Mouse (Mus musculus): ENCODE measurements around the gene Tasp1.
"Not testable (repeated sequence)": the region's sequence is repeated elsewhere in the genome, so short reads cannot be mapped to it uniquely, and the experiment has no call there.

Tasp1 gene

DNA sequence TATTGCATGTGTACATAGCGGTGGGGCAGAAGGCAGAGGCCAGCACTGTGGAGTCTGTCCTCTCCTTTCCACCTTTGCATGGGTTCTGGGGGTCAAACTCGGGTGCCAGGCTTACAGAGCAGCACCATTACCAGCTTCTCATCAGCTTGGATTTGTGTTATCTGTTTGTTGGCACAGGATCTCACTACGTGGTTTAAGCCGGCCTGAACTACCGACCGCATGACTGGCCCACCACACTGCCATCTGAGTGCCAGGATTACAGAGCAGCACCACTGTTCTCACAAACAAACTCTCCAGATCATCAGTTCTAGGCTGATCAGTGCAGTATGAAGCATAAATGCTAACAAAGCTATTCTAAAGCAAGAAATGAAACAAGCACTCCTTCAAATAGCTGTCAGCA is 8.5 kb downstream of the Tasp1 start:
- no peak for DNase-seq (ENCODE audit: extremely low spot score, low spot score)

DNA sequence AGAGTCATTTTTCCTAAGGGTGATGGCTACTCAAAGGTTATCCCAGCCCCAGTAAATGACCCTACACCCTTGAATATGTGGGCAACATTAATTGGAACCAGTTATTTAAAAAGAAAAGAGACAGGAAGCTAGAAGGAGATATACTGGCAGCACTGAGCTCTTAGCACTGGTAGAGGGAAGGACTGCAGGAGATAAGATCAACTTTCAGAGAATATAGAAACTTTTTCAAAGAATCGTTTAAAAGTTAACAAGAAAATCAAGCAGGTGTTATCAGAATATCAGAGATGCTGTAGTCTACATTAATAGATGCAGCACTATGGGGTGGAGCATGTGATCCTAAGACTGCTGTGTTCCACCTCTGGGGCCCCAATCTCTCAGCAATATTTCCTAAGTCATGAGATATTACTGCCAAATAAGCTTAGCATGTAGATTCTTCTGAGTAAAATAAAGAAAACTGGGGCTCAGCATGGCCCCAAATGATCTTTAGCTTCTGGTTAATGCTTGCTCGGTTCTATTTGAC is 14.9 kb downstream of the Tasp1 start:
- DNase-seq (ENCODE audit: extremely low spot score, low spot score) = no peak

GRCm38 (mm10) chr2:140042522-140043131 is 24.0 kb downstream of the Tasp1 start:
- DNase-seq (ENCODE audit: extremely low spot score, low spot score) = no peak

GRCm38 (mm10) chr2:140042081-140042480 is 24.5 kb downstream of the Tasp1 start:
- DNase-seq (ENCODE audit: extremely low spot score, low spot score) = no peak

GRCm38 (mm10) chr2:140037459-140037858 is 29.1 kb downstream of the Tasp1 start:
- DNase-seq (ENCODE audit: extremely low spot score, low spot score) = no peak

GRCm38 (mm10) chr2:140036854-140037253 is 29.8 kb downstream of the Tasp1 start:
- DNase-seq (ENCODE audit: extremely low spot score, low spot score) = no peak

- no peak for DNase-seq (ENCODE audit: extremely low spot score, low spot score)
Measured at GRCm38 (mm10) chr2:140024937-140025336, 41.7 kb downstream of the Tasp1 start.

- DNase-seq (ENCODE audit: extremely low spot score, low spot score) = no peak
Measured at GRCm38 (mm10) chr2:140007406-140007805, 59.2 kb downstream of the Tasp1 start.

DNA sequence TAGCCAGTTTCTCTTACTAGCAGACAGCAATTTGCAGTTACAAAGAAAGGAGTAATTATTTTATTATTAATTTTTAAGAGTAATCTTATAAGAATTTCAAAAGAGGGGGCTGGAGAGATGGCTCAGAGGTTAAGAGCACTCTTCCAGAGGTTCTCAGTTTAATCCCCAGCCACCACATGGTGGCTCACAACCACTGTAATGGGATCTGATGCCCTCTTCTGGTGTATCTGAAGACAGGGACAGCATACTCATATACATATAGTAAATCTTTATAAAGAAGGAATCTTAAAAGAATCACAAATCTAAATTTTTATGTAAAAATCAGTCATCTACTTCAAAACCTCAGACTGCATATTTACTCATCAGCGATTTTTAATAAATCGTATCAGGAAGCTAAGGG is 68.4 kb downstream of the Tasp1 start:
- DNase-seq (ENCODE audit: extremely low spot score, low spot score) = no peak

- not testable (repeated sequence) for DNase-seq (ENCODE audit: extremely low spot score, low spot score)
Measured at GRCm38 (mm10) chr2:139989907-139990306, 76.7 kb downstream of the Tasp1 start.

GRCm38 (mm10) chr2:139967451-139967850 is 99.2 kb downstream of the Tasp1 start:
- DNase-seq (ENCODE audit: extremely low spot score, low spot score) = no peak

- peak; percentile 44 for DNase-seq (ENCODE audit: extremely low spot score, low spot score)
Measured at GRCm38 (mm10) chr2:139966288-139966687, 100.3 kb downstream of the Tasp1 start.

GRCm38 (mm10) chr2:139948843-139949242 is 117.8 kb downstream of the Tasp1 start:
- DNase-seq (ENCODE audit: extremely low spot score, low spot score) = no peak

GRCm38 (mm10) chr2:139937581-139937980 is 129.0 kb downstream of the Tasp1 start:
- no peak for DNase-seq (ENCODE audit: extremely low spot score, low spot score)

DNA sequence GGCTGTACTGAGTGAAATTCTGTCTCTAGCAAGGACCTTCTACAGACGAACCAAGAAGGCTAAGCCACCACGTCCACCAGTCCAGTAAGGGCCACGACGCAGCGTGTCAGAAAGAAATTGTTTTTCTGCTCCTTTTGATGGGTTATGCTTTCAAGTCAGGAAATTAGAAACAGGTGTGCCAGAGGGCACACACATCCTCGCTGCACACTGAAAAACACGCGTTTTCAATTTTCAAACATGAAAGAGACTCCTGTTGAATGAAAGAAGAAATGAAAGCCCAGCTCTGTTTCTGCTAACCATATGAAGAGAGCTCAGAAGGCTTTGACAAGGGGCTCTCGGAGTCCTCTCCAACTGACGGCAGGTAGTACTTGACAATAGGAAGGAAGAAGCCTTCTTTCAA is 132.0 kb downstream of the Tasp1 start:
- peak; percentile 27 for DNase-seq (ENCODE audit: extremely low spot score, low spot score)

DNA sequence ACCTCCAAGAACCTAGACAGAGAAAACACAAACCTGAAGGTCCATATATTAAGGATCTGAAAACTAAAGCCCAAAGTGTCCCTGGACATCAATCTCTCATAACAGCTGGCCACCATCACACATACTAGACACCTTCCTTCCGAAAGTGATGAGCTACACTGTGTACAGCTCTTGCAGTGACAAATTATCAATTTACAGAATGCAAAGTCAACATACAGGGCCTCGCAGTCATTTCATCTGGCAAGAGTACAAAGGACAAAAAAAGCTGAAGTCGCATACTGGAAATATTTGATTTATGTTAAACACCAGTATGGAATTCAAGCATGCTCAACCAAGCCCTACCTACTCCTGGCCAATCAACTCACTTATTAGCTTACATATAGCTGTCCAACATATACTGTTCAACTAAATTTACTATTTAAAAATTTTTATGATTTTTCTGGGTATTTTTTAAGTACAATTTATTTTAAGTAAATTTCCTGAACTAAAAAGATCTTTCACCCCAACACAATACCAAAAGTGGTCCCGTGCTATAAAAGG is 132.5 kb downstream of the Tasp1 start:
- no peak for DNase-seq (ENCODE audit: extremely low spot score, low spot score)

DNA sequence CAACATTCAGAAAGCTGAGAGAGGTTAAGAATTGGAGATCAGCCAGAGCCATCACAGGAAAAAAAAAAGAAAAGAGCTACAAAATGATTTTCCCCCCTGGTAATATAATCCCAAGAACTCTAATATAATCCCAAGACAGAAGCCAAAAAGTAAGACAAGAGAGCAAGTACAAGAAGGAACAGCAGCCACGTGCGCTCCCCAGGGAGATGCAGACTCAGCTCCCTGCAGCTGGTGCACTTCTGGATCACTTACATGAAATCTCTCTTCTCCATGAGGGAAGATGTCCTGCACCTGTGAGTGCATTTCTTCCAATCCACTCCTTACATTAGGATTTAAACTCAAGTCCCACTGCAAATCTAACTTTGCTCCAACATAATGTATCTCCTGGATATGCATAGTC is 134.4 kb downstream of the Tasp1 start:
- no peak for DNase-seq (ENCODE audit: extremely low spot score, low spot score)

- no peak for DNase-seq (ENCODE audit: extremely low spot score, low spot score)
Measured at GRCm38 (mm10) chr2:139924937-139925336, 141.7 kb downstream of the Tasp1 start.

GRCm38 (mm10) chr2:139921395-139921794 is 145.2 kb downstream of the Tasp1 start:
- not testable (repeated sequence) for DNase-seq (ENCODE audit: extremely low spot score, low spot score)

- DNase-seq (ENCODE audit: extremely low spot score, low spot score) = no peak
Measured at GRCm38 (mm10) chr2:139919757-139920156, 146.8 kb downstream of the Tasp1 start.

DNA sequence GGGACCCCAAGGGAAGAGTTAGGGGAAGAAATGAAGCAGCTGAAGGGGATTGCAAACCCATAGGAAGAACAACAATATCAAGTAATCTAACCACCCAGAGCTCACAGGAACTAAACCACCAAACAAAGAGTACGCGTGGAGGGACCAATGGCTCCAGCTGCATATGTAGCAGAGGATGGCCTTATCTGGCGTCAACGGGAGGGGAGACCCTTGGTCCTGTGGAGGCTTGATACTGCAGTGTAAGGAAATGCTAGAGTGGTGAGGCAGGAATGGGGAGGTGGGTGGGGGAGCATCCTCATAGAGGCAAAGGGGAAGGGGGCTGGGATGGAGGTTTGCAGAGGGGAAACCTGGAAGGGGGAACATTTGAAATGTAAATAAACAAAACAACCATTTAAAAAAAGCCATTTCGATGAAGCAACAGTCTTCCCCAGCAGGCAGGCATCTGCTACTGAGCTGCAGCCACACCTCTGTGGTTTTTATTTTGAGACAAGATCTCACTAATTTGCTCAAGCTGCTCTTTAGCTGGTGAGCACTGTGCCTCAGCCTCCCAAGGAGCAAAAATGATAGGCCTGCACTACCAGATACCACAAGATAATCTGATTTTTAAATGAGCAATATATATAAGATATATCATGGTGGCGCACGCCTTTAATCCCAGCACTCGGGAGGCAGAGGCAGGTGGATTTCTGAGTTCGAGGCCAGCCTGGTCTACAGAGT is 160.0 kb downstream of the Tasp1 start:
- no peak for DNase-seq (ENCODE audit: extremely low spot score, low spot score)

- no peak for DNase-seq (ENCODE audit: extremely low spot score, low spot score)
Measured at GRCm38 (mm10) chr2:139891405-139892089, 175.1 kb downstream of the Tasp1 start.
